Mouse (Mus musculus) myocyte (in vitro differentiated cells): ENCODE data around the gene Hectd2. TPM values are rescaled to one million over a fixed set of nuclear protein-coding genes. Genes with fewer than 3 reads are reported as not detected.
A peak's percentile ranks its signal among the peaks of the same experiment; 100 is the strongest.

Source experiments
- H3K27me3 ChIP-seq: one replicate; pipeline ENCODE4 v1.6.1; 2011; ENCODE audit not compliant: control insufficient read depth, insufficient read depth, insufficient read length
- H3K36me3 ChIP-seq: one replicate; pipeline ENCODE4 v1.6.1; 2011; ENCODE audit not compliant: control insufficient read depth, insufficient read depth
- H3K4me2 ChIP-seq: one replicate; pipeline ENCODE4 v1.6.1; 2011; ENCODE audit warnings: low read depth, control low read depth
- H3K4me3 ChIP-seq: one replicate; pipeline ENCODE4 v1.5.1; 2011; ENCODE audit warnings: mild to moderate bottlenecking, control low read depth, moderate library complexity
- H3K79me2 ChIP-seq: one replicate; pipeline ENCODE4 v1.6.1; 2011; ENCODE audit not compliant: control insufficient read depth, insufficient read depth
- H3ac ChIP-seq: one replicate; pipeline ENCODE4 v1.6.1; 2011; ENCODE audit not compliant: control insufficient read depth, insufficient read length
- CEBPB ChIP-seq: IDR thresholded peaks from 2 replicates; pipeline ENCODE4 v1.6.1; 2011; ENCODE audit warnings: mild to moderate bottlenecking, moderate library complexity; ENCODE audit not compliant: poor library complexity, insufficient read depth, severe bottlenecking
- E2F4 ChIP-seq: IDR thresholded peaks from one replicate; pipeline ENCODE4 v1.6.1; 2011; ENCODE audit warnings: mild to moderate bottlenecking, control low read depth, moderate library complexity; ENCODE audit not compliant: insufficient read depth
- MAX ChIP-seq: IDR thresholded peaks from one replicate; pipeline ENCODE4 v1.6.1; 2011; ENCODE audit warnings: low read depth, mild to moderate bottlenecking, control low read depth
- MYOD1 ChIP-seq, 3 experiments: IDR thresholded peaks; one replicate each; pipeline ENCODE4 v1.6.1; 2011; ENCODE audit warnings: control low read depth in 2 of 3, low read depth in 2 of 3, mild to moderate bottlenecking in 2 of 3, moderate library complexity in 1 of 3; ENCODE audit not compliant: insufficient read length in 2 of 3, control insufficient read depth in 1 of 3
- MYOG ChIP-seq, 3 experiments: IDR thresholded peaks; one replicate each; pipeline ENCODE4 v1.6.1; 2011; ENCODE audit warnings: control low read depth in 2 of 3, low read depth in 2 of 3, mild to moderate bottlenecking in 2 of 3; ENCODE audit not compliant: insufficient read length in 2 of 3, control insufficient read depth in 1 of 3, insufficient read depth in 1 of 3
- POLR2A ChIP-seq: IDR thresholded peaks from one replicate; pipeline ENCODE4 v1.6.1; 2011; ENCODE audit warnings: low read depth, mild to moderate bottlenecking, control low read depth, moderate library complexity; ENCODE audit not compliant: insufficient read length
- POLR2AphosphoS2 ChIP-seq: IDR thresholded peaks from one replicate; pipeline ENCODE4 v1.6.1; 2011; ENCODE audit warnings: low read depth, control low read depth; ENCODE audit not compliant: insufficient read length
- REST ChIP-seq: IDR thresholded peaks from one replicate; pipeline ENCODE4 v1.6.1; 2011; ENCODE audit warnings: mild to moderate bottlenecking, control low read depth, moderate library complexity; ENCODE audit not compliant: insufficient read depth, insufficient read length
- SRF ChIP-seq: IDR thresholded peaks from one replicate; pipeline ENCODE4 v1.6.1; 2011; ENCODE audit warnings: low read depth; ENCODE audit not compliant: control insufficient read depth, insufficient read length
- TCF12 ChIP-seq: IDR thresholded peaks from one replicate; pipeline ENCODE4 v1.6.1; 2011; ENCODE audit warnings: mild to moderate bottlenecking, control low read depth; ENCODE audit not compliant: poor library complexity, insufficient read depth, severe bottlenecking
- TCF3 ChIP-seq: IDR thresholded peaks from one replicate; pipeline ENCODE4 v1.6.1; 2011; ENCODE audit warnings: low read depth, control low read depth; ENCODE audit not compliant: insufficient read length
- USF1 ChIP-seq: IDR thresholded peaks from one replicate; pipeline ENCODE4 v1.6.1; 2011; ENCODE audit warnings: low read depth, mild to moderate bottlenecking, control low read depth, moderate library complexity
- polyA plus RNA-seq: library from polyadenylated mRNA; unstranded; fragments of >200 nt; fragmentation: generic; extraction: Trizol; gene quantifications from one replicate; pipeline ENCODE4 v1.2.1, GENCODE M21; 2012; ENCODE audit warnings: missing spikeins

Hectd2 gene
- 0.88 TPM for polyA plus RNA-seq

DNA sequence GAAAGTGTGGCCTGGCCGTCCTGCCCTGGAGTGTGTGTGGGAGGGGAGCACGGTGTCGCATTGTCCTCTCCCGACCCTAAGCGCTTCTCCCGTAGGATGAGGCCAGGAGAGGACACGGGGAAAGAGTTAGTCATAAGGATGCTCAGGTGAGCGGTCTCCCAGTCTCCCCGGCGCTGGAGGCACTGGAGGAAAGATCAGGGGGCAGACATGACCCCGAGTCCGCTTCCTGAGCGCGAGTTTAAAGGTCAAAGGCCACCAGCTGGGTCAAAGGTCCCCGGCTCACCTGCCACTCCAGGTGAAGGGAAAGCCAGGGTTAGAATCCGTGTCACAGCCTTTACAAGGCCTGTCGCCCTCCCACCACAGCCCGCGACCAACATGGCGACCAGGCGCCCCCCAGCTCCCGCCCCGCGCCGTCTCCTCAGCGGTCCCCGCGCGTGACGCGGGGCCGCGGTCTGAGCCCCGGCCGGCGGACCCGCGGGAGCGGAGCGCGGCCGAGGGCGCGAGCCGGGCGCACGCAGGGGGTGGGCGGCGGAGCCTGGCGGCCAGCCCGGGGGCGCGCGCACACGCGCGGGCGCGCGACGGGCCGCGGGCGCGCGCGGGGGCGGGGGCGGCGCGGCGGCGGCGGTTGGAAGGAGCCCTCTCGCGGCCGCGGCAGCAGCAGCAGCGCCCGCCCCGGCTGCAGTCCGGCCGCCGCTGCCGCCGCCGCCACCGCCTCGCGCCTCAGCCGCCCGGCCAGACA lies at the start of gene Hectd2:
Hectd2 (plus strand) TSS at position 594 of the 739 bp plus-strand sequence.
- Histone ChIP-seq H3K4me3 (peak within 1 kb of the TSS; percentile 45), H3K27me3 (no peaks in the 10 kb centered on the region), H3K36me3 (no peaks in the 10 kb centered on the region), H3K79me2 (no peaks in the 10 kb centered on the region), H3K4me2 (peak within 1 kb of the TSS; percentile 96), H3ac (peak within 1 kb of the TSS; percentile 90)
- no peak for TF ChIP-seq TCF3
- TF ChIP-seq CEBPB = no peak
- TF ChIP-seq POLR2A = peak; percentile 34

DNA sequence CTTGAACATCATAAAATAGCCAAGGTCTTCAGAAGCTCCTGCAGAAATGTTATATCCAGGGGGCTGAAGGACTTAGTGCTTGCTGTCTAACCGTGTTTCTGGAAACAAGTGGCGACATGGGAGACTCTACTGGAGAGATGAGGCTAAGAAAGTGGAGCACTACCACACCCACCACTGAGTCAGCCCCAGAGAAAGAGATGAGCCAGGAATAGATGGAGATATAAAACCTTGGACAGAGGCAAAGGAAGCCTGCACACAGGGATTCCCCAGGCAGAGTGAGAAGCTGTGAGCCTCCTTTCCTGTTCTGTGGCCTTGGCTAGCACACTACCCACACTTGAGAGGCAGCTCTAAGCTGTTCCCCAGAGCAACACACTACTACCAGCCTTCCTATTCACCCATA lies 49.7 kb upstream of the Hectd2 start:
- Histone ChIP-seq H3K27me3 (no peaks in the 10 kb centered on the region), H3K4me2 (no peak overlapping the region), H3K36me3 (no peaks in the 10 kb centered on the region), H3K79me2 (no peaks in the 10 kb centered on the region), H3ac (no peak overlapping the region), H3K4me3 (no peak overlapping the region)
- TF ChIP-seq CEBPB (no peak), MYOG (IDR thresholded peaks at IDR 0.05; ENCODE audit: control insufficient read depth in 1 of 3, insufficient read depth in 1 of 3, insufficient read length in 2 of 3, low read depth in 2 of 3) (no peak), POLR2AphosphoS2 (no peak), TCF12 (no peak), TCF3 (no peak), MYOD1 (IDR thresholded peaks at IDR 0.05; ENCODE audit: control insufficient read depth in 1 of 3, insufficient read length in 2 of 3, low read depth in 2 of 3) (no peak), USF1 (no peak), E2F4 (no peak)

DNA sequence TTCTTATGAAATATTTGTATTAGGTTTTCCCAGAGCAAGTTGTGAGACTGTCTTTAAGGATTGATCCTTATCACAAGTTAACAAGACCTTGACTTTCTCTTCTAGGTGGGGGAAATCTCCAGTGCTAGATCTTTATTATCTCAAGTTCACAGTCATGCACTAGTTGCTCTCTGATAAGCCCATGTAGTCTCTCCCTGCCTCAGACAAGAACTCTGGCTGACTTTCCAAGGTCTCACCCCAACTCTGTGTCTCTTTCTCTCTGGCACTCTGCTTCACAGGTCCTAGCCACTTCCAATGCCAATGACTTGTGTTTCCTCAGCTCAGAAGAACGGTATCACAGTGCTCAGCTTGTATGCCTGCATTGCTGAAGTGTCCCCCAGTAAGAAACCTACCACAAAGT lies 43.1 kb upstream of the Hectd2 start:
- H3K4me2 ChIP-seq = no peak overlapping the region
- TF ChIP-seq SRF (no peak), TCF12 (no peak), CEBPB (0 out of 2 replicates have a peak, but pooled peaks have one; percentile 10), MYOD1 (IDR thresholded peaks at IDR 0.05; ENCODE audit: control insufficient read depth in 1 of 3, insufficient read length in 2 of 3, low read depth in 2 of 3) (no peak)
- H3K27me3 ChIP-seq = no peaks in the 10 kb centered on the region
- H3K79me2 ChIP-seq = no peaks in the 10 kb centered on the region
- no peak overlapping the region for H3K4me3 ChIP-seq
- H3K36me3 ChIP-seq = no peaks in the 10 kb centered on the region
- no peak overlapping the region for H3ac ChIP-seq

DNA sequence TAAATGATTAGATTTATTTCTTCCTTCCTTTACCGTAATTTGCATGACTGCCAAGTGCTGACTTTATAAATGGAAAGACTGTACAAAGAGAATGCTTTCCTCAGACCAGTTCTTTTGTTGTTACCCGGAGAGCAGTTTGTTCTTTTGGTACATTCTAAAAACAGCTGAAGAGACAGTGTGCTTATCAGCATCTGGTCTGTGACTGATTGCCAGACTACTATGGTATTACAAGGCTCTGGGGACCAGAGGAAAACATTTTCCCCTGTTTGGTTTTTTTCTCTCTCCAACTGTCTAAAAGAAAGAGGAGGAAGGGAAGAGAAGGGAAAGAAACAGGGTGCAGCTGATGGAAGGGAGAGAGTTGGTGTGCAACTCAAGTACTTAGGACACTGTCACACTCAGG lies 36.0 kb upstream of the Hectd2 start:
- Histone ChIP-seq H3K4me3 (no peak overlapping the region), H3K27me3 (no peaks in the 10 kb centered on the region), H3K36me3 (no peaks in the 10 kb centered on the region), H3K79me2 (no peaks in the 10 kb centered on the region), H3K4me2 (peak overlapping the region; percentile 45), H3ac (no peak overlapping the region)
- no peak for TF ChIP-seq E2F4
- TF ChIP-seq REST = no peak
- no peak for TF ChIP-seq MYOG (IDR thresholded peaks at IDR 0.05; ENCODE audit: control insufficient read depth in 1 of 3, insufficient read depth in 1 of 3, insufficient read length in 2 of 3, low read depth in 2 of 3)
- TF ChIP-seq MYOD1 (IDR thresholded peaks at IDR 0.05; ENCODE audit: control insufficient read depth in 1 of 3, insufficient read length in 2 of 3, low read depth in 2 of 3) = no peak

DNA sequence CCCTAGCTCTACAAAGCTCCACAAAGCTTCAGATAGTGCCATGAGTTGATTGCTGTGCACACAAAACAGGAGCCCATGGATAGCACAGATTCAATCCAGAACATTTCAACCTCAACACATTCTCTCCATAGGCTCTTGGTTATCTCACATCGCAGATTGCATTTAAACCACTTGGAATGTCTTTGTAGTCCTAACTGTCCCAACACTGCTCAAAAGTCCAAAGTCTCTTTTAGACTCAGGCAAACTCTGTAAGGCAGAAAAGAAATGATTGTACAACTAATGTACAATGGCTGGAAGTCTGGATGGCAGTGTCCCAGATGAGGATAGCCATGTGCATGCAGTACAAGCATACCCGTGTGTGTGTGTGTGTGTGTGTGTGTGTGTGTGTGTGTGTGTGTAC lies 32.9 kb upstream of the Hectd2 start:
- no peaks in the 10 kb centered on the region for H3K36me3 ChIP-seq
- H3K27me3 ChIP-seq = no peaks in the 10 kb centered on the region
- no peak overlapping the region for H3K4me2 ChIP-seq
- no peak overlapping the region for H3K4me3 ChIP-seq
- no peak overlapping the region for H3ac ChIP-seq
- no peaks in the 10 kb centered on the region for H3K79me2 ChIP-seq
- TF ChIP-seq MYOD1 (IDR thresholded peaks at IDR 0.05; ENCODE audit: control insufficient read depth in 1 of 3, insufficient read length in 2 of 3, low read depth in 2 of 3) (no peak), USF1 (no peak), E2F4 (no peak), CEBPB (no peak), POLR2A (no peak), REST (no peak), SRF (no peak), POLR2AphosphoS2 (no peak), MYOG (IDR thresholded peaks at IDR 0.05; ENCODE audit: control insufficient read depth in 1 of 3, insufficient read depth in 1 of 3, insufficient read length in 2 of 3, low read depth in 2 of 3) (no peak), TCF12 (no peak), TCF3 (no peak), MAX (no peak)
